Mouse (Mus musculus): ENCODE data around the gene Imp3.

The Imp3 gene

GRCm38 (mm10) chr9:56975199-56975598, 37.9 kb downstream of the Imp3 start:
- no peak for DNase-seq

- no peak for DNase-seq
Measured at GRCm38 (mm10) chr9:56980186-56980585, 42.9 kb downstream of the Imp3 start.

GRCm38 (mm10) chr9:56981502-56981901, 44.2 kb downstream of the Imp3 start:
- no peak for DNase-seq

All from kidney, postnatal 10 days (tissue).